ENCODE assay signal across 33 mouse cellular contexts in genomic region chr13:95550636-95551370, GRCm38 (mm10). TPM values are rescaled to one million over a fixed set of nuclear protein-coding genes. Genes with fewer than 3 reads are reported as not detected.
"Had no signal": no experiment of that assay in that cellular context is flagged by ENCODE, and none has a peak within 500 bp of the region (broad histone marks: within the 10 kb centered on the region; RNA-seq: fewer than 3 reads in every experiment).

No protein-coding gene starts in this region.

- DNase-seq: left cerebral cortex, postnatal 4 days; liver; liver, embryonic 13.5 days; liver, postnatal 0 days; lung, adult 18-20 months; lung, adult 2 months; lung, embryonic 14.5 days; lung, postnatal 10 days; lung, postnatal 14 days; lung, postnatal 36 days; lung, postnatal 4 days; midbrain, embryonic 14.5 days had no signal

- H3K27me3 ChIP-seq: limb, embryonic 15.5 days; lung, embryonic 15.5 days; midbrain, embryonic 13.5 days; midbrain, embryonic 15.5 days; neural tube, embryonic 12.5 days had no signal

- H3K4me2 ChIP-seq: limb, embryonic 12.5 days; limb, embryonic 13.5 days; limb, embryonic 15.5 days; liver, embryonic 11.5 days; liver, embryonic 12.5 days; liver, embryonic 13.5 days; liver, embryonic 15.5 days; lung, embryonic 14.5 days; lung, embryonic 15.5 days; midbrain, embryonic 12.5 days; midbrain, embryonic 13.5 days; midbrain, embryonic 15.5 days; neural tube, embryonic 12.5 days had no signal

- H3K36me3 ChIP-seq: limb, embryonic 10.5 days; limb, embryonic 12.5 days; limb, embryonic 13.5 days; limb, embryonic 15.5 days; liver, embryonic 12.5 days; liver, embryonic 13.5 days; liver, embryonic 15.5 days; lung, embryonic 15.5 days; midbrain, embryonic 10.5 days; midbrain, embryonic 12.5 days; midbrain, embryonic 13.5 days; midbrain, embryonic 15.5 days; neural tube, embryonic 12.5 days had no signal

- H3K4me3 ChIP-seq: left cerebral cortex, adult 2 months; limb, embryonic 10.5 days; limb, embryonic 12.5 days; limb, embryonic 13.5 days; limb, embryonic 15.5 days; liver, embryonic 12.5 days; liver, embryonic 13.5 days; liver, embryonic 15.5 days; lung, embryonic 15.5 days; megakaryocyte, embryonic 14.5 days; midbrain, embryonic 10.5 days; midbrain, embryonic 12.5 days; midbrain, embryonic 13.5 days; midbrain, embryonic 15.5 days; myocyte; neural tube, embryonic 12.5 days had no signal

- H3K9me3 ChIP-seq: limb, embryonic 10.5 days; limb, embryonic 12.5 days; limb, embryonic 13.5 days; limb, embryonic 15.5 days; liver, embryonic 12.5 days; liver, embryonic 13.5 days; liver, embryonic 15.5 days; lung, embryonic 15.5 days; midbrain, embryonic 10.5 days; midbrain, embryonic 12.5 days; midbrain, embryonic 13.5 days; midbrain, embryonic 15.5 days; neural tube, embryonic 12.5 days had no signal

- H3K27ac ChIP-seq: left cerebral cortex, adult 2 months; limb, embryonic 10.5 days; limb, embryonic 12.5 days; limb, embryonic 13.5 days; limb, embryonic 15.5 days; liver, embryonic 12.5 days; liver, embryonic 13.5 days; liver, embryonic 14.5 days; liver, embryonic 15.5 days; lung, embryonic 15.5 days; macrophage; midbrain, embryonic 13.5 days; midbrain, embryonic 15.5 days; neural tube, embryonic 12.5 days had no signal

- H3K4me1 ChIP-seq: liver, embryonic 12.5 days had no signal

- ATAC-seq: liver, embryonic 12.5 days; liver, postnatal 0 days; lung, postnatal 0 days; midbrain, embryonic 13.5 days; midbrain, embryonic 15.5 days; midbrain, embryonic 16.5 days had no signal

- H3K9ac ChIP-seq: limb, embryonic 12.5 days; limb, embryonic 13.5 days; limb, embryonic 15.5 days; liver, embryonic 12.5 days; liver, embryonic 13.5 days; liver, embryonic 14.5 days; liver, embryonic 15.5 days; liver, postnatal 0 days; lung, embryonic 14.5 days; lung, embryonic 15.5 days; midbrain, embryonic 12.5 days; midbrain, embryonic 13.5 days; midbrain, embryonic 15.5 days; neural tube, embryonic 12.5 days had no signal

RNA-seq across cellular contexts. Expression of gene F2rl1, which starts 25.8 kb away (rescaled TPM):
- polyA plus RNA-seq: limb, embryonic 10.5 days; macrophage; myocyte; neural tube, embryonic 11.5 days had no signal
